Mouse (Mus musculus): ENCODE results near the gene Tyk2. TPM values are rescaled to one million over a fixed set of nuclear protein-coding genes. Genes with fewer than 3 reads are reported as not detected.

The Tyk2 gene
- polyA plus RNA-seq, 1 experiment from 2014 or later, result 12.5 TPM

DNA sequence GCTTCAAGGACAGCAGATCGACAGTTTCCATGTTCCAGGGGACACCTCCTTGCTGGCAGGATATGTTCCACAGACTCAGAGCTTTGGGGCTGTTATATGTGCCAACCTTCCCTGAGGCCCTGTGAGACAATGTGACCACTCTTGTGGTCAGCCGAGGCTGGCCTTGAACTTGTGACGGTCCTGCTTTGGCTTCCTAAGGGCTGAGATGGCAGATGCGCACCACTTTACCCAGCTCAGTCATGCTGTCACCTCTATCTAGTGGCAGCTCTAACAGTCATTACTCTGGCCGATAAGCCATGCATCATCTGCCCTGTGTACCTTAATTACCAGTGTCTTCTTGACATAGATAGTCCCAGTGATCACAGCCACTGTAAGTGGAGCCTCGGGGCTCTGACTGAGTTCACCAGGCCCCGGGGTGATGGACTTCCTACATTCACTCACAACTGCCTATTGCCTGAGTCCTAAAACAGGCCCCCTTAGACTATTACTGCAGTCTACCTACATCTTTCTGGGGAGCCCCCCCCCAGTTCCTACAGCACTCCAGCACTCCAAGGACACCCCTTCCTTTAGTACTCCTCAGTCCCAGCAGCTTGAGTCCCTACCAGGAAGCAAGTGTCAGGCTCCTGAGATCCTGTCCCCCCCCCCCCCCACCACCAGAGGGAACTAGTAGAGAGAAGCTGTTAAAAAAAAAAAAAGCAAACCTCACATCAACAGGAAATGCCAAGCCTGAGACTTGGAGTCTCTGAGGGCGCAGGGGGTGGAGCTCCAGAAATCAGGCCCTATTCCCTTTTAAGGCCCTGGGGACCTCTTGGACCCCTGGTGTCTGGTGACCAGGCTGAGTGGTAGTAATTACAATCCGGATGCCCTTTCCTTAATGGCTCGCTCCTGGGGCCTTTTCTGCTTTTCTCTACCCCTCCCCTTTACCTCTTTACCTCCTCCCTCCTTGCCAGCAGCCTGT is 36.4 kb upstream of the Tyk2 start:
- ATAC-seq (ENCODE audit: insufficient read depth) (no peak), DNase-seq (peak; percentile 71)
- Histone ChIP-seq H3K4me1 (ENCODE audit: insufficient read depth) (peaks cover 19% of the 10 kb centered on the region), H3K9ac (0 out of 2 replicates have a peak overlapping the region, but pooled peaks have one; percentile 24), H3K36me3 (ENCODE audit: insufficient read depth) (no peaks in the 10 kb centered on the region), H3K4me3 (ENCODE audit: low read depth, low read length) (peak overlapping the region; percentile 56), H3K27ac (ENCODE audit: low read depth) (peak overlapping the region; percentile 87), H3K4me2 (peak overlapping the region; percentile 93), H3K27me3 (ENCODE audit: insufficient read depth, low read length) (peaks cover 49% of the 10 kb centered on the region), H3K9me3 (ENCODE audit: low read depth, low read length) (no peaks in the 10 kb centered on the region)
- TF ChIP-seq CTCF (IDR thresholded peaks at IDR 0.05; ENCODE audit: low read depth), result no peak; the same call in 1 of the 2 replicates
- 55% methylated on average over 10 of the region's 10 CpGs for WGBS

DNA sequence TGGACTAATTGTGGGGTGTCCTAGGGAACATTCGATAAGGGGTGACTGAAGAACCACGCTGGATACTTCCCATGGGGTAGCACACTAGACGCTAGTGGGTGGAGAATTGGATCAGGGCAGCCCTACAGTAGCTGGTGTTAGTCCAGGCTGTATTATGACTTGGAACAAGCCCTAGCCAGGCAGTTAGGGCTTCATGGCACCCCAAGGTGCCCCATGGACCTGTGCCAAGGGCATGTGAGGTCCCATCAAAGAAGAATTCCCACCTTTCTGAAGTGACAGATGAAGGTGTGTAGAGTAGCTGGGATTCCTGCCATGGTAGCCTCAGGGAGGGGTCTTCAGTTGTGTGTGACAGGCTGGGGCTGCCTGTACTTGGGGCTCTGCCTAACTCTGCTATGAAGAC is 35.5 kb upstream of the Tyk2 start:
- peaks cover 58% of the 10 kb centered on the region for H3K27me3 ChIP-seq (ENCODE audit: insufficient read depth, low read length)
- H3K4me2 ChIP-seq, result peak overlapping the region; percentile 93
- peak overlapping the region; percentile 56 for H3K4me3 ChIP-seq (ENCODE audit: low read depth, low read length)
- no peaks in the 10 kb centered on the region for H3K9me3 ChIP-seq (ENCODE audit: low read depth, low read length)
- no peak for TF ChIP-seq CTCF (IDR thresholded peaks at IDR 0.05; ENCODE audit: low read depth)
- no peak overlapping the region for H3K9ac ChIP-seq
- DNase-seq (no peak), ATAC-seq (ENCODE audit: insufficient read depth) (no peak)
- peaks cover 19% of the 10 kb centered on the region for H3K4me1 ChIP-seq (ENCODE audit: insufficient read depth)
- H3K36me3 ChIP-seq (ENCODE audit: insufficient read depth), result no peaks in the 10 kb centered on the region
- 36% methylated on average over 3 of the region's 3 CpGs for WGBS
- no peak overlapping the region for H3K27ac ChIP-seq (ENCODE audit: low read depth)

DNA sequence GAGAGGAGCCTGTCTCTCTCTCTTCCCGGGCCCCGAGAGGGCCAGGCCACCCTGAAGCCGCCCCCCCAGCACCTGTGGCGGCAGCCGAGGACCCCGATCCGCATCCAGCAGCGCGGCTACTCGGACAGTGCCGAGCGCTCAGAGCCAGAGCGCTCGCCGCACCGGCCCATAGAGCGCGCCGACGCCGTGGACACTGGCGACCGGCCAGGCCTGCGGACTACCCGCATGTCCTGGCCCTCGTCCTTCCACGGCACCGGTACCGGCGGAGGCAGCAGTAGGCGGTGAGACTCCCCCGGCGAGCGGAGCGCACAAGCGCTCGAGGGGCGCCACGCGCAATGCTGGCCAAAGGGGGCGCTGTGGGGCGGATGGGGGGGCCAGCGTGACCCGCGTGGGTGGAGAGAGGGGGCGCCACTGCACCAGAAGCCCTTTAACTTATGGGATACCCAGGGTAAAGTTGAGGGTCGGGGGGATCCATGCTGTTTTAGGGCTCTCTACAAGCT is 35.0 kb upstream of the Tyk2 start:
- under 1% methylated on average over 47 of the region's 47 CpGs for WGBS
- H3K36me3 ChIP-seq (ENCODE audit: insufficient read depth), result no peaks in the 10 kb centered on the region
- H3K9me3 ChIP-seq (ENCODE audit: low read depth, low read length), result no peaks in the 10 kb centered on the region
- peaks cover 19% of the 10 kb centered on the region for H3K4me1 ChIP-seq (ENCODE audit: insufficient read depth)
- peaks cover 58% of the 10 kb centered on the region for H3K27me3 ChIP-seq (ENCODE audit: insufficient read depth, low read length)
- peak; percentile 66 for TF ChIP-seq CTCF (IDR thresholded peaks at IDR 0.05; ENCODE audit: low read depth)
- peak overlapping the region; percentile 93 for H3K4me2 ChIP-seq
- no peak overlapping the region for H3K27ac ChIP-seq (ENCODE audit: low read depth)
- H3K4me3 ChIP-seq (ENCODE audit: low read depth, low read length), result peak overlapping the region; percentile 56
- peak; percentile 41 for DNase-seq
- no peak for ATAC-seq (ENCODE audit: insufficient read depth)
- peak overlapping the region; percentile 54 for H3K9ac ChIP-seq

GRCm38 (mm10) chr9:21165041-21165951 is 34.3 kb upstream of the Tyk2 start, which contains the start of gene Pde4a:
Gene Pde4a (plus strand): TSS chr9:21165714.
- under 1% methylated on average over 82 of the region's 86 CpGs for WGBS
- Histone ChIP-seq H3K4me2 (peak within 1 kb of the TSS; percentile 93), H3K4me1 (ENCODE audit: insufficient read depth) (peaks cover 19% of the 10 kb centered on the region), H3K27me3 (ENCODE audit: insufficient read depth, low read length) (peaks cover 58% of the 10 kb centered on the region), H3K4me3 (ENCODE audit: low read depth, low read length) (peak within 1 kb of the TSS; percentile 56), H3K9me3 (ENCODE audit: low read depth, low read length) (no peaks in the 10 kb centered on the region), H3K36me3 (ENCODE audit: insufficient read depth) (no peaks in the 10 kb centered on the region), H3K9ac (peak within 1 kb of the TSS; percentile 54), H3K27ac (ENCODE audit: low read depth) (no peak within 1 kb of the TSS)
- 0 out of 2 replicates have a peak, but pooled peaks have one; percentile 5 for TF ChIP-seq CTCF (IDR thresholded peaks at IDR 0.05; ENCODE audit: low read depth)
- DNase-seq (peak; percentile 76), ATAC-seq (ENCODE audit: insufficient read depth) (peak; percentile 4; the same call in 1 of the 2 replicates)

DNA sequence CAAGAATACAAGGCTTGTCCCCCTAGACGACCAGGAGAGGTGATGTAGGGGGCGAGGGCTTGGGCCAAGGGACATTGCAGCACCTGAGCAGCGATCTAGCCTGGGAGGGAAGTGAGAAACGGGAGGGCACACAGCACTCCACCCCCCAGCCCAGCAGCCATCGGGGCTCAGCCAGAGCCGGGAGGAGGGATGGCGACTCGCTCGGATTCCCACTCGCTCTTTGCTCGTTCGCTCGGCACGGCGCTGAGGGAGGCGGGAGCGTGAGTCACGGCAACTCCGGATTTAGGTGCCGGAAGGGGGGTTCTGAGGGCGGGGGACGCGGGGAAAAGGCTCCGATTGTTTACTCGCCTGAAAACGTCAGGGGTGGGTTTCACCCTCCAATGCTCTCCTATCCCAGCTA is 33.0 kb upstream of the Tyk2 start:
- H3K4me1 ChIP-seq (ENCODE audit: insufficient read depth), result peaks cover 19% of the 10 kb centered on the region

More for the DNA sequence above, 33.0 kb upstream of the Tyk2 start:
- Histone ChIP-seq H3K9ac (no peak overlapping the region), H3K4me3 (ENCODE audit: low read depth, low read length) (peak overlapping the region; percentile 56; the same call in 1 of the 2 replicates), H3K9me3 (ENCODE audit: low read depth, low read length) (no peaks in the 10 kb centered on the region), H3K4me2 (peak overlapping the region; percentile 93), H3K27ac (ENCODE audit: low read depth) (no peak overlapping the region), H3K36me3 (ENCODE audit: insufficient read depth) (no peaks in the 10 kb centered on the region), H3K27me3 (ENCODE audit: insufficient read depth, low read length) (peaks cover 58% of the 10 kb centered on the region)
- peak; percentile 39 for DNase-seq
- no peak for TF ChIP-seq CTCF (IDR thresholded peaks at IDR 0.05; ENCODE audit: low read depth)
- ATAC-seq (ENCODE audit: insufficient read depth), result no peak
- WGBS, result 1% methylated on average over 26 of the region's 26 CpGs

Data from lung, embryonic 14.5 days (tissue).